Mouse (Mus musculus): ENCODE data around the gene Il10. TPM values are rescaled to one million over a fixed set of nuclear protein-coding genes. Genes with fewer than 3 reads are reported as not detected.

Il10 gene
- polyA plus RNA-seq (2015; fragmentation: Nextera tagmentation; extraction: Ambion mirVana), result 0.57 TPM in 2 replicates

- no peak for DNase-seq (ENCODE audit: low spot score)
Measured at GRCm38 (mm10) chr1:131019492-131020098, at the start of gene Il10. Il10 (plus strand) TSS chr1:131019845.

GRCm38 (mm10) chr1:130979455-130979854, 40.2 kb upstream of the Il10 start:
- peak; percentile 69 for DNase-seq (ENCODE audit: low spot score)

- no peak for DNase-seq (ENCODE audit: low spot score)
Measured at GRCm38 (mm10) chr1:130984441-130984840, 35.2 kb upstream of the Il10 start.

- no peak for DNase-seq (ENCODE audit: low spot score)
Measured at GRCm38 (mm10) chr1:130987001-130987400, 32.6 kb upstream of the Il10 start.

- DNase-seq (ENCODE audit: low spot score), result no peak
Measured at GRCm38 (mm10) chr1:130987418-130987817, 32.2 kb upstream of the Il10 start.

GRCm38 (mm10) chr1:130989331-130989730, 30.3 kb upstream of the Il10 start:
- no peak for DNase-seq (ENCODE audit: low spot score)

GRCm38 (mm10) chr1:130990448-130990847, 29.2 kb upstream of the Il10 start:
- DNase-seq (ENCODE audit: low spot score), result no peak

GRCm38 (mm10) chr1:130993574-130994154, 26.0 kb upstream of the Il10 start:
- DNase-seq (ENCODE audit: low spot score), result no peak

GRCm38 (mm10) chr1:130995515-130995914, 24.1 kb upstream of the Il10 start:
- no peak for DNase-seq (ENCODE audit: low spot score)

GRCm38 (mm10) chr1:130996356-130996755, 23.3 kb upstream of the Il10 start:
- no peak for DNase-seq (ENCODE audit: low spot score)

GRCm38 (mm10) chr1:130997441-130997840, 22.2 kb upstream of the Il10 start:
- no peak for DNase-seq (ENCODE audit: low spot score)

- no peak for DNase-seq (ENCODE audit: low spot score)
Measured at GRCm38 (mm10) chr1:130998321-130998720, 21.3 kb upstream of the Il10 start.

- DNase-seq (ENCODE audit: low spot score), result no peak
Measured at GRCm38 (mm10) chr1:130999708-131000107, 19.9 kb upstream of the Il10 start.

- no peak for DNase-seq (ENCODE audit: low spot score)
Measured at GRCm38 (mm10) chr1:131000296-131000695, 19.3 kb upstream of the Il10 start.

- no peak for DNase-seq (ENCODE audit: low spot score)
Measured at GRCm38 (mm10) chr1:131002561-131002960, 17.1 kb upstream of the Il10 start.

GRCm38 (mm10) chr1:131003037-131003922, 16.4 kb upstream of the Il10 start:
- DNase-seq (ENCODE audit: low spot score), result peak; percentile 22

GRCm38 (mm10) chr1:131006069-131006468, 13.6 kb upstream of the Il10 start:
- peak; percentile 55 for DNase-seq (ENCODE audit: low spot score)

- no peak for DNase-seq (ENCODE audit: low spot score)
Measured at GRCm38 (mm10) chr1:131010201-131011153, 9.2 kb upstream of the Il10 start.

- DNase-seq (ENCODE audit: low spot score), result no peak
Measured at GRCm38 (mm10) chr1:131012494-131012893, 7.2 kb upstream of the Il10 start.

- no peak for DNase-seq (ENCODE audit: low spot score)
Measured at GRCm38 (mm10) chr1:131013926-131014325, 5.7 kb upstream of the Il10 start.

GRCm38 (mm10) chr1:131015281-131015680, 4.4 kb upstream of the Il10 start:
- no peak for DNase-seq (ENCODE audit: low spot score)

All from thymus, postnatal 0 days (tissue).